Mouse (Mus musculus): ENCODE data around the gene Cox7a2.

Cox7a2 gene

GRCm38 (mm10) chr9:79759385-79760005, at the start of gene Cox7a2:
Cox7a2 (minus strand) TSS chr9:79759878.
- DNase-seq (ENCODE audit: low read depth, low spot score): peak; percentile 91

- peak; percentile 16 for DNase-seq (ENCODE audit: low read depth, low spot score)
Measured at GRCm38 (mm10) chr9:79809411-79809810, 49.7 kb upstream of the Cox7a2 start.

GRCm38 (mm10) chr9:79807178-79807577, 47.5 kb upstream of the Cox7a2 start:
- DNase-seq (ENCODE audit: low read depth, low spot score): peak; percentile 21

- peak; percentile 30 for DNase-seq (ENCODE audit: low read depth, low spot score)
Measured at GRCm38 (mm10) chr9:79806317-79807075, 46.8 kb upstream of the Cox7a2 start.

- no peak for DNase-seq (ENCODE audit: low read depth, low spot score)
Measured at GRCm38 (mm10) chr9:79805426-79805825, 45.7 kb upstream of the Cox7a2 start.

GRCm38 (mm10) chr9:79796461-79797135, 36.9 kb upstream of the Cox7a2 start:
- no peak for DNase-seq (ENCODE audit: low read depth, low spot score)

GRCm38 (mm10) chr9:79795076-79795475, 35.4 kb upstream of the Cox7a2 start:
- no peak for DNase-seq (ENCODE audit: low read depth, low spot score)

- DNase-seq (ENCODE audit: low read depth, low spot score): peak; percentile 99
Measured at GRCm38 (mm10) chr9:79792841-79793835, 33.5 kb upstream of the Cox7a2 start, which contains the start of gene Tmem30a. Tmem30a (minus strand) TSS chr9:79793507.

GRCm38 (mm10) chr9:79785794-79786085, 26.1 kb upstream of the Cox7a2 start:
- no peak for DNase-seq (ENCODE audit: low read depth, low spot score)

- no peak for DNase-seq (ENCODE audit: low read depth, low spot score)
Measured at GRCm38 (mm10) chr9:79784934-79785793, 25.5 kb upstream of the Cox7a2 start.

- no peak for DNase-seq (ENCODE audit: low read depth, low spot score)
Measured at GRCm38 (mm10) chr9:79784439-79784838, 24.8 kb upstream of the Cox7a2 start.

- no peak for DNase-seq (ENCODE audit: low read depth, low spot score)
Measured at GRCm38 (mm10) chr9:79779354-79779753, 19.7 kb upstream of the Cox7a2 start.

- DNase-seq (ENCODE audit: low read depth, low spot score): no peak
Measured at GRCm38 (mm10) chr9:79766991-79767545, 7.4 kb upstream of the Cox7a2 start.

GRCm38 (mm10) chr9:79765329-79765728, 5.7 kb upstream of the Cox7a2 start:
- DNase-seq (ENCODE audit: low read depth, low spot score): no peak

GRCm38 (mm10) chr9:79762519-79762918, 2.8 kb upstream of the Cox7a2 start:
- DNase-seq (ENCODE audit: low read depth, low spot score): no peak

GRCm38 (mm10) chr9:79760076-79760475, 398 bp upstream of the Cox7a2 start:
- DNase-seq (ENCODE audit: low read depth, low spot score): no peak

GRCm38 (mm10) chr9:79755311-79755710, 4.4 kb downstream of the Cox7a2 start:
- no peak for DNase-seq (ENCODE audit: low read depth, low spot score)

GRCm38 (mm10) chr9:79751846-79752245, 7.8 kb downstream of the Cox7a2 start:
- DNase-seq (ENCODE audit: low read depth, low spot score): no peak

GRCm38 (mm10) chr9:79750709-79751108, 9.0 kb downstream of the Cox7a2 start:
- no peak for DNase-seq (ENCODE audit: low read depth, low spot score)

GRCm38 (mm10) chr9:79745036-79745435, 14.6 kb downstream of the Cox7a2 start:
- DNase-seq (ENCODE audit: low read depth, low spot score): no peak

Measured in skeletal muscle tissue, adult 2 months (tissue).